Mouse (Mus musculus): ENCODE data around the gene Gjb1. TPM values are rescaled to one million over a fixed set of nuclear protein-coding genes. Genes with fewer than 3 reads are reported as not detected.

Gene Gjb1
- polyA plus RNA-seq, 1 experiment = 88.8 TPM

DNA sequence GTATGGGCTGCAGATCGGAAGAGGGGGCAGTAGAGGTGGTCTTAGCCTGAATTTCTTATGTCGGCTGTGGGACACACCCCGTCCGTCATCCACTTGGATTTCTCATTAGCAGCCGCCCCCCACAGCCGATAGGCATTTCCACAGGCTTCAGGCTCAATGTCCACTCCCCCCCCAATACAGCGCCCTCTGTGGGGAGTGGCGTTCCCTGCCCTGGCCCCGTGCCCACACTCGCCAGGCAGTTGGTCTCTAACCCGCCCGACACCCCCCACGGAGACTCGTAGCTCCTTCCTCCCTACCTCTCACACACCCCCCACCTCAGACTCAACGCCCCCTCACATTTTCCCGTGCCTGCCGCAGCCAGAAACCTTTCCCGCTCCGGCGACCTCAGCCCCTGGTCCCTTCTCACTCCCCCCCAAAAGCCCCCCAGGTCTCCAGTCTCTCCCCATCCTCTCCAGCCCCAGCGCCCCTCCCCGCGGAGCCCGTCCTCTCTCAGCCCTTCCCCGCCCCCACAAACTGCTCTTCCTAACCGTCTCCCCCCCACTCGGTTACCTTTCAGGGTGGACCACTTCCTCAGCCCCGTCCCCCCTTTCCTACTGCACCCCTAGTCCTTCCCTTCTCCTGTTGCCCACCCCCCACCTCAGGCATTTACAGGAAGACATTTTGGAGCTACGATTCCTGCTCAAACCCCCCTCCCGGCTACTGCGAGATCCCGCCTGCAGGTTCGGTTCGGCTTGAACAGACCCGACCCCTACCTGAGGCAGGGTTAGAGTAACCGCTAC, 43.0 kb downstream of the Gjb1 start:
- TF ChIP-seq CTCF (IDR thresholded peaks at IDR 0.05; ENCODE audit: extremely low read depth, insufficient read length, insufficient replicate concordance, low read depth, low read length) (no peak), POLR2A (IDR thresholded peaks at IDR 0.05; ENCODE audit: low read depth, low read length) (no peak)
- no peaks in the 10 kb centered on the region for H3K4me1 ChIP-seq (ENCODE audit: control insufficient read depth, insufficient read depth, insufficient read length, low read length)
- H3K4me3 ChIP-seq (ENCODE audit: low read depth, low read length) = peak overlapping the region; percentile 100
- WGBS = 13% methylated on average over 36 of the region's 36 CpGs
- H3K36me3 ChIP-seq (ENCODE audit: control insufficient read depth, insufficient read depth, low read length) = no peaks in the 10 kb centered on the region
- no peaks in the 10 kb centered on the region for H3K27me3 ChIP-seq (ENCODE audit: control insufficient read depth, insufficient read depth, low read length)
- H3K27ac ChIP-seq (ENCODE audit: insufficient read depth, low read depth, low read length) = no peak overlapping the region; the same call in 1 of the 2 replicates

DNA sequence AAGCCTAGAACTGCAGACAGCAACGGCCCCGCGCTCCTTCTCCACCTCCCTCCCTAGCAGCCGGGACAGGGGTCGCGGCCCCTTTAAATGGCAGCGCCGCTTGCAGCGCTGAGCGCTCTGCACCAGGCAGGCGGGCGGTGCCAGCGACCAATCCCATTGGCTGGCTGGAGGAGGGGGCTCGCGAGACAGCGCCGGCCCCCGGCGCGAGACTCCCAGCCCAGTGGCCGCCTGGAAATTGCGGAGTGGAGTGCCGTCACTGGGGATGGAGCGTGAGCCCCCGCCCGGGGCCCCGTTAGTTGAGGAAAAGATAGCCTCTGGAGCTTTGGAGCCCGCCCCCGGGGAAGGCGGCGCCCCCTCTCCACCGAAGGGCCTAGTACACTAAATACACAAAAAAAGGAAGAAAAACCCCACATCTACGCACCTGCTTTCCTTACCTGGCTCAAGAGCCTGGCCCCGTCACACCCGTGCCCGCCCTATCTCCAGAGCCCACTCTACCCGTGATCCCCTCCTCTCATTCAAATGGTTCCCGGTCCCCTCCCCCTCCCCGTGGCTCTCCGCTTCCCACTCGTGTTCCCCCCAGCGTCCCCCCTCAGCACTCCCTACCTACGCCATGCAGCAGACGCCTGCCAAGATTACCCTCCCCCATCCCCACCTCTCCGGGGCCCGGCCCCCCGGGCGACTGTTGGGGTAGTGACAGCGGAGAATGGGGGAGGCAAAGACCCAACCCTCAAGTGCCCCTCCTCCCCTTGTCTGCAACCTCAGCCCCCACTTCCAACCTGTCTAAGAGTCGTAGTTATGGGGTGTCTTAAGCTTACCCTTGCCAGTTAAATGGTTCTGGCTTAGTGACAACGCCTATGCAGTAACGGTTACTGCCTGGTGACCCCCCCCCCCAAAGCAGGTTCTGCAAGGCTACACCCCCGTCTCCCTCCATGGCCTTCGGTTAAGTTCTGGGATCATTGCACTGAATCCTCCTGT, 43.8 kb downstream of the Gjb1 start:
- no peaks in the 10 kb centered on the region for H3K36me3 ChIP-seq (ENCODE audit: control insufficient read depth, insufficient read depth, low read length)
- H3K27ac ChIP-seq (ENCODE audit: insufficient read depth, low read depth, low read length) = no peak overlapping the region; the same call in 1 of the 2 replicates
- TF ChIP-seq CTCF (IDR thresholded peaks at IDR 0.05; ENCODE audit: extremely low read depth, insufficient read length, insufficient replicate concordance, low read depth, low read length) (no peak), POLR2A (IDR thresholded peaks at IDR 0.05; ENCODE audit: low read depth, low read length) (no peak)
- H3K4me3 ChIP-seq (ENCODE audit: low read depth, low read length) = peak overlapping the region; percentile 100
- H3K27me3 ChIP-seq (ENCODE audit: control insufficient read depth, insufficient read depth, low read length) = no peaks in the 10 kb centered on the region
- WGBS = 10% methylated on average over 54 of the region's 54 CpGs
- H3K4me1 ChIP-seq (ENCODE audit: control insufficient read depth, insufficient read depth, insufficient read length, low read length) = no peaks in the 10 kb centered on the region

DNA sequence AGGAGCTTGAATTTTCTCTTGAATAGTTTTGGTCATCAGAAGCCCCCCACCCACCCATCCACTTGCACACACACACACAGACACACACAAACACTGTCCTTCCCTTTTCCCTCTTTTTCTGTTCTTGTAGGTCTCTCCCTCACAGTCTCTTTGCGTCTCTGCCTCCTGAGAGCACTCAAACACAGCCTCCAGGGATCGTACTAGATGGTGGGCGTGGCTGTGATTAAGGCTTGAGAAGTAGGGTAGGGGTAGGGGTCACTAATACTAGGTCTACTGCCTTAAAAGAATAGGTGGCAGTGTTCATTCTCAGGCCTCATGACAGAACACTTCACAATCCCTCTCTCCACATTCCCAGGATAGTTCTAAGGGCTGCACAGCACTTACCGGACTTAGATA, 44.5 kb downstream of the Gjb1 start, which contains the start of gene Zmym3:
Gene Zmym3, minus strand, starts transcription at position 150 of the 396 bp plus-strand sequence.
- no peak within 1 kb of the TSS for H3K27ac ChIP-seq (ENCODE audit: insufficient read depth, low read depth, low read length)
- no peaks in the 10 kb centered on the region for H3K27me3 ChIP-seq (ENCODE audit: control insufficient read depth, insufficient read depth, low read length)
- H3K4me3 ChIP-seq (ENCODE audit: low read depth, low read length) = peak within 1 kb of the TSS; percentile 100
- 27% methylated on average over 4 of the region's 4 CpGs for WGBS
- no peaks in the 10 kb centered on the region for H3K4me1 ChIP-seq (ENCODE audit: control insufficient read depth, insufficient read depth, insufficient read length, low read length)
- no peaks in the 10 kb centered on the region for H3K36me3 ChIP-seq (ENCODE audit: control insufficient read depth, insufficient read depth, low read length)
- TF ChIP-seq POLR2A (IDR thresholded peaks at IDR 0.05; ENCODE audit: low read depth, low read length) (no peak), CTCF (IDR thresholded peaks at IDR 0.05; ENCODE audit: extremely low read depth, insufficient read length, insufficient replicate concordance, low read depth, low read length) (no peak)

DNA sequence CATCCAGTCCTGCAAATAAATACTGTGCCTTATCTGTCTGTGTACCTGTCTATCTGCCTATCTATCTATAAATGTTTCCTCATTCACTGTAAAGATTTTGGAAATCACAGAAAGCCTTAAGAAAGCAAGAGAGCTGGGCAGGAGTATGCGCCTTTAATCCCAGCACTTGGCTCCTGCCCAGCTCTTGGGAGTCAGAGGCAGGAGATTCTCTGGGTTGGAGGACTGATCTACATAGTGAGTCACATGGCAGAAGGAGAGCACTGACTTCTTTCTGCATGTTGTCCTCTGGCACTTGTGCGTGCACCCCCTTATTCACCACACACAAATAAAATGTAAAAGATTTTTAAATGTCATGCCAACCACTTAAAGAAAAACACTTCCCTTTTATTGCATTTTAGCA, 47.3 kb downstream of the Gjb1 start:
- no peak for TF ChIP-seq POLR2A (IDR thresholded peaks at IDR 0.05; ENCODE audit: low read depth, low read length)
- TF ChIP-seq CTCF (IDR thresholded peaks at IDR 0.05; ENCODE audit: extremely low read depth, insufficient read length, insufficient replicate concordance, low read depth, low read length) = no peak
- Histone ChIP-seq H3K27me3 (ENCODE audit: control insufficient read depth, insufficient read depth, low read length) (no peaks in the 10 kb centered on the region), H3K4me1 (ENCODE audit: control insufficient read depth, insufficient read depth, insufficient read length, low read length) (no peaks in the 10 kb centered on the region), H3K4me3 (ENCODE audit: low read depth, low read length) (no peak overlapping the region), H3K27ac (ENCODE audit: insufficient read depth, low read depth, low read length) (no peak overlapping the region), H3K36me3 (ENCODE audit: control insufficient read depth, insufficient read depth, low read length) (no peaks in the 10 kb centered on the region)
- 90% methylated on average over 2 of the region's 2 CpGs for WGBS

DNA sequence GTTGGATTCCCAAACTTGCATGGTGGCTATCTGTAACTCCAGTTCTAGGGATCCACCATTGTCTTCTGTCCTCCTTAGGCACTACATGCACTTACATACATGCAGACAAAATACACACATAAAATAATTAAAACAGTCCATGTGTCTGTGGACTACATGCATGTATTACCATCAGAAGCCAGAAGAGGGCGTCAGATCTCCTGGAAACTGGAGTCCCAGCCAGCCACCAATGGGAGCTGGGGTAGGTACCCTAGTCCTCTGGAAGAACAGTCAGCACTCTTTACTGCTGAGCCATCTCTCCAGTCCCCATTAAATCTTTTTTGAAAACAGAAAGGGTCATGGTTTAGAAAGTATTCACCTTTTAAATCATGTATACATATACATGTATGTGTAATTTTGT, 51.6 kb downstream of the Gjb1 start:
- Histone ChIP-seq H3K27me3 (ENCODE audit: control insufficient read depth, insufficient read depth, low read length) (no peaks in the 10 kb centered on the region), H3K4me1 (ENCODE audit: control insufficient read depth, insufficient read depth, insufficient read length, low read length) (0 out of 2 replicates have a peak, but pooled peaks cover 1% of the 10 kb centered on the region), H3K36me3 (ENCODE audit: control insufficient read depth, insufficient read depth, low read length) (peaks cover 4% of the 10 kb centered on the region; the same call in 1 of the 2 replicates), H3K27ac (ENCODE audit: insufficient read depth, low read depth, low read length) (no peak overlapping the region), H3K4me3 (ENCODE audit: low read depth, low read length) (no peak overlapping the region)
- TF ChIP-seq CTCF (IDR thresholded peaks at IDR 0.05; ENCODE audit: extremely low read depth, insufficient read length, insufficient replicate concordance, low read depth, low read length) (peak; percentile 38; the same call in 1 of the 2 replicates), POLR2A (IDR thresholded peaks at IDR 0.05; ENCODE audit: low read depth, low read length) (no peak)
- 6% methylated on average over 1 of the region's 1 CpGs for WGBS

DNA sequence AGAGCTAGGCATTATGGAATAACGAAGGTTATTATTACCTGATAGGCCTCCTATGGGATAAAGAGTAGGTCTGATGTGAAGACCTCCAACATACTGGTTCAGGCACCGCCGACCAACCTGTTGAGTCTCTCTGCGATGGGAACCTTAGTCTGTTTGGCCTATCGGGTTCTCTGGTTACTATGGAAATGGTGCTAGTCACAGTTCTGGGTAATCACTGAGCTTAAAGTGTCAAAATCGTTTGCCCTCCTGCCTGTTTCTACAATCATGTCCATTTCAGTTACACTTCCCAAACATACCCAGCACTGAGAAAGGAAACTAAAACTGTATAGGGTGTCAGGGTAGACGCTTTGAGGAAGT, 52.6 kb downstream of the Gjb1 start:
- peak overlapping the region; percentile 100 for H3K27ac ChIP-seq (ENCODE audit: insufficient read depth, low read depth, low read length)
- 16% methylated on average over 7 of the region's 7 CpGs for WGBS
- H3K4me1 ChIP-seq (ENCODE audit: control insufficient read depth, insufficient read depth, insufficient read length, low read length) = 0 out of 2 replicates have a peak, but pooled peaks cover 1% of the 10 kb centered on the region
- peak overlapping the region; percentile 35; the same call in 1 of the 2 replicates for H3K4me3 ChIP-seq (ENCODE audit: low read depth, low read length)
- H3K36me3 ChIP-seq (ENCODE audit: control insufficient read depth, insufficient read depth, low read length) = peaks cover 9% of the 10 kb centered on the region; the same call in 1 of the 2 replicates
- TF ChIP-seq POLR2A (IDR thresholded peaks at IDR 0.05; ENCODE audit: low read depth, low read length) (no peak), CTCF (IDR thresholded peaks at IDR 0.05; ENCODE audit: extremely low read depth, insufficient read length, insufficient replicate concordance, low read depth, low read length) (no peak)
- no peaks in the 10 kb centered on the region for H3K27me3 ChIP-seq (ENCODE audit: control insufficient read depth, insufficient read depth, low read length)

All from small intestine, adult 2 months (tissue).